Mouse (Mus musculus) myocyte (in vitro differentiated cells): ENCODE data around the gene Ttc7. TPM values are rescaled to one million over a fixed set of nuclear protein-coding genes. Genes with fewer than 3 reads are reported as not detected.

Experiments
- H3K27me3 ChIP-seq: one replicate; pipeline ENCODE4 v1.6.1; 2011; ENCODE audit not compliant: control insufficient read depth, insufficient read depth, insufficient read length
- H3K36me3 ChIP-seq: one replicate; pipeline ENCODE4 v1.6.1; 2011; ENCODE audit not compliant: control insufficient read depth, insufficient read depth
- H3K4me2 ChIP-seq: one replicate; pipeline ENCODE4 v1.6.1; 2011; ENCODE audit warnings: low read depth, control low read depth
- H3K4me3 ChIP-seq: one replicate; pipeline ENCODE4 v1.5.1; 2011; ENCODE audit warnings: mild to moderate bottlenecking, control low read depth, moderate library complexity
- H3K79me2 ChIP-seq: one replicate; pipeline ENCODE4 v1.6.1; 2011; ENCODE audit not compliant: control insufficient read depth, insufficient read depth
- H3ac ChIP-seq: one replicate; pipeline ENCODE4 v1.6.1; 2011; ENCODE audit not compliant: control insufficient read depth, insufficient read length
- CEBPB ChIP-seq: IDR thresholded peaks from 2 replicates; pipeline ENCODE4 v1.6.1; 2011; ENCODE audit warnings: mild to moderate bottlenecking, moderate library complexity; ENCODE audit not compliant: poor library complexity, insufficient read depth, severe bottlenecking
- E2F4 ChIP-seq: IDR thresholded peaks from one replicate; pipeline ENCODE4 v1.6.1; 2011; ENCODE audit warnings: mild to moderate bottlenecking, control low read depth, moderate library complexity; ENCODE audit not compliant: insufficient read depth
- MAX ChIP-seq: IDR thresholded peaks from one replicate; pipeline ENCODE4 v1.6.1; 2011; ENCODE audit warnings: low read depth, mild to moderate bottlenecking, control low read depth
- MYOD1 ChIP-seq, 3 experiments: IDR thresholded peaks; one replicate each; pipeline ENCODE4 v1.6.1; 2011; ENCODE audit warnings: control low read depth in 2 of 3, low read depth in 2 of 3, mild to moderate bottlenecking in 2 of 3, moderate library complexity in 1 of 3; ENCODE audit not compliant: insufficient read length in 2 of 3, control insufficient read depth in 1 of 3
- MYOG ChIP-seq, 3 experiments: IDR thresholded peaks; one replicate each; pipeline ENCODE4 v1.6.1; 2011; ENCODE audit warnings: control low read depth in 2 of 3, low read depth in 2 of 3, mild to moderate bottlenecking in 2 of 3; ENCODE audit not compliant: insufficient read length in 2 of 3, control insufficient read depth in 1 of 3, insufficient read depth in 1 of 3
- POLR2A ChIP-seq: IDR thresholded peaks from one replicate; pipeline ENCODE4 v1.6.1; 2011; ENCODE audit warnings: low read depth, mild to moderate bottlenecking, control low read depth, moderate library complexity; ENCODE audit not compliant: insufficient read length
- POLR2AphosphoS2 ChIP-seq: IDR thresholded peaks from one replicate; pipeline ENCODE4 v1.6.1; 2011; ENCODE audit warnings: low read depth, control low read depth; ENCODE audit not compliant: insufficient read length
- REST ChIP-seq: IDR thresholded peaks from one replicate; pipeline ENCODE4 v1.6.1; 2011; ENCODE audit warnings: mild to moderate bottlenecking, control low read depth, moderate library complexity; ENCODE audit not compliant: insufficient read depth, insufficient read length
- SRF ChIP-seq: IDR thresholded peaks from one replicate; pipeline ENCODE4 v1.6.1; 2011; ENCODE audit warnings: low read depth; ENCODE audit not compliant: control insufficient read depth, insufficient read length
- TCF12 ChIP-seq: IDR thresholded peaks from one replicate; pipeline ENCODE4 v1.6.1; 2011; ENCODE audit warnings: mild to moderate bottlenecking, control low read depth; ENCODE audit not compliant: poor library complexity, insufficient read depth, severe bottlenecking
- TCF3 ChIP-seq: IDR thresholded peaks from one replicate; pipeline ENCODE4 v1.6.1; 2011; ENCODE audit warnings: low read depth, control low read depth; ENCODE audit not compliant: insufficient read length
- USF1 ChIP-seq: IDR thresholded peaks from one replicate; pipeline ENCODE4 v1.6.1; 2011; ENCODE audit warnings: low read depth, mild to moderate bottlenecking, control low read depth, moderate library complexity
- polyA plus RNA-seq: library from polyadenylated mRNA; unstranded; fragments of >200 nt; fragmentation: generic; extraction: Trizol; gene quantifications from one replicate; pipeline ENCODE4 v1.2.1, GENCODE M21; 2012; ENCODE audit warnings: missing spikeins

Ttc7 gene
- polyA plus RNA-seq, 1 experiment, result 15.2 TPM

DNA sequence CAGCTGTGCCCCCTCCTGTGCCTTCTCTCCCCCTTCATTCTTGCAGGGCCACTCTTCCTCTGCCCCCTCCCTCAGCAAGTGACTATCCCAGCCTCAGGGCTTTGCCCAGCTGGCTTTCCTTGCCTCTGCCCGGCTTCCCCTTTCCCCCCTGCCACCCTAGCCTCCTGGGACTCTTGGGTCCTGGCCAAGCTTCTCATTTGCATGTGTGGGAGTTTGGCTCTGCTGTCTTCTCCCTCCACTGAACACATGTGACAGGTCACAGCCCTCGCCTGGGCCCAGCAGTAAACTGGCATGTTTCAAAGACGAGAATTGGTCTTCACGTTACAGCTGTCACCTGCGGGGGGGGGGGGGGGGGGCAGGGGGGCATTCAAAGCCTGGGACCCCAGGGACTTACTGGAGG is 104.4 kb downstream of the Ttc7 start:
- TF ChIP-seq MYOG (IDR thresholded peaks at IDR 0.05; ENCODE audit: control insufficient read depth in 1 of 3, insufficient read depth in 1 of 3, insufficient read length in 2 of 3, low read depth in 2 of 3) (peak in 1 of 3 experiments; percentile 7), TCF12 (no peak), MYOD1 (IDR thresholded peaks at IDR 0.05; ENCODE audit: control insufficient read depth in 1 of 3, insufficient read length in 2 of 3, low read depth in 2 of 3) (no peak), MAX (no peak)

GRCm38 (mm10) chr17:87391242-87391641 is 108.6 kb downstream of the Ttc7 start:
- no peaks in the 10 kb centered on the region for H3K36me3 ChIP-seq
- H3K4me2 ChIP-seq, result no peak overlapping the region
- no peak overlapping the region for H3K4me3 ChIP-seq
- no peak for TF ChIP-seq REST
- no peak for TF ChIP-seq TCF3
- TF ChIP-seq USF1, result no peak
- no peak for TF ChIP-seq MAX
- TF ChIP-seq MYOG (IDR thresholded peaks at IDR 0.05; ENCODE audit: control insufficient read depth in 1 of 3, insufficient read depth in 1 of 3, insufficient read length in 2 of 3, low read depth in 2 of 3), result no peak
- no peak for TF ChIP-seq CEBPB
- TF ChIP-seq SRF, result no peak
- no peak for TF ChIP-seq E2F4
- no peak for TF ChIP-seq MYOD1 (IDR thresholded peaks at IDR 0.05; ENCODE audit: control insufficient read depth in 1 of 3, insufficient read length in 2 of 3, low read depth in 2 of 3)
- TF ChIP-seq TCF12, result no peak
- no peak for TF ChIP-seq POLR2AphosphoS2
- no peak for TF ChIP-seq POLR2A
- H3K27me3 ChIP-seq, result no peaks in the 10 kb centered on the region
- H3K79me2 ChIP-seq, result no peaks in the 10 kb centered on the region
- no peak overlapping the region for H3ac ChIP-seq

More for the DNA sequence above, 104.4 kb downstream of the Ttc7 start:
- Histone ChIP-seq H3K4me2 (no peak overlapping the region), H3K79me2 (no peaks in the 10 kb centered on the region), H3K27me3 (no peaks in the 10 kb centered on the region), H3K36me3 (no peaks in the 10 kb centered on the region), H3ac (no peak overlapping the region), H3K4me3 (no peak overlapping the region)

- TF ChIP-seq SRF (no peak), CEBPB (no peak), TCF3 (no peak), POLR2AphosphoS2 (no peak), MYOG (IDR thresholded peaks at IDR 0.05; ENCODE audit: control insufficient read depth in 1 of 3, insufficient read depth in 1 of 3, insufficient read length in 2 of 3, low read depth in 2 of 3) (peak in 1 of 3 experiments; percentile 28), MYOD1 (IDR thresholded peaks at IDR 0.05; ENCODE audit: control insufficient read depth in 1 of 3, insufficient read length in 2 of 3, low read depth in 2 of 3) (no peak)
- H3K79me2 ChIP-seq, result no peaks in the 10 kb centered on the region
- H3K36me3 ChIP-seq, result no peaks in the 10 kb centered on the region
- H3K4me2 ChIP-seq, result no peak overlapping the region
- no peak overlapping the region for H3K4me3 ChIP-seq
- no peak overlapping the region for H3ac ChIP-seq
- no peaks in the 10 kb centered on the region for H3K27me3 ChIP-seq
Measured at GRCm38 (mm10) chr17:87397088-87397487, 114.4 kb downstream of the Ttc7 start.

GRCm38 (mm10) chr17:87402444-87402843 is 119.8 kb downstream of the Ttc7 start:
- no peak overlapping the region for H3ac ChIP-seq
- no peak overlapping the region for H3K4me3 ChIP-seq
- H3K79me2 ChIP-seq, result no peaks in the 10 kb centered on the region
- no peaks in the 10 kb centered on the region for H3K27me3 ChIP-seq
- no peaks in the 10 kb centered on the region for H3K36me3 ChIP-seq
- H3K4me2 ChIP-seq, result no peak overlapping the region
- TF ChIP-seq TCF12 (no peak), TCF3 (no peak), MYOD1 (IDR thresholded peaks at IDR 0.05; ENCODE audit: control insufficient read depth in 1 of 3, insufficient read length in 2 of 3, low read depth in 2 of 3) (no peak), POLR2A (no peak), USF1 (no peak), E2F4 (no peak), CEBPB (no peak), MYOG (IDR thresholded peaks at IDR 0.05; ENCODE audit: control insufficient read depth in 1 of 3, insufficient read depth in 1 of 3, insufficient read length in 2 of 3, low read depth in 2 of 3) (no peak), REST (no peak), SRF (no peak), POLR2AphosphoS2 (no peak), MAX (no peak)

DNA sequence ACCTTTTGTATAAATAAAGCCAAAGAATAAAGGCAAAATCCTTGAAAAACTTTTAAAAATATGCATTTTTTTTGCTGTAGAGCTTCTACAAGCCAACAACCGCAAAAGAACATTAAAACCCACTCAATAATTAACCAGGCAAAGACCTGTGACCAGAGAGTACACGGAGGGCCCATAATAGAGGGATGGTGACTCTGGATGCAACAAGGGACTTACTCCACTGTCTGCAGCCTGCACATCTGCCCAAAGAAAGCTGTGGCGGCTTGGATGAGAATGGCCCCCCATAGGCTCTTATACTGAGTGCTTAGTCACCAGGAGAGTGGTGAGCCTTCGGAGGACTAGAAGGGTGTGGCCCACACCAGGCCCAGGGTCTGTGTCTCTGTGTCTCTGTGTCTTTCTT is 120.8 kb downstream of the Ttc7 start:
- Histone ChIP-seq H3K36me3 (no peaks in the 10 kb centered on the region), H3K4me2 (no peak overlapping the region), H3K79me2 (no peaks in the 10 kb centered on the region), H3K4me3 (no peak overlapping the region), H3K27me3 (no peaks in the 10 kb centered on the region), H3ac (no peak overlapping the region)
- TF ChIP-seq SRF (no peak), MAX (no peak), POLR2A (no peak), MYOD1 (IDR thresholded peaks at IDR 0.05; ENCODE audit: control insufficient read depth in 1 of 3, insufficient read length in 2 of 3, low read depth in 2 of 3) (no peak), CEBPB (no peak), TCF12 (no peak), POLR2AphosphoS2 (no peak), TCF3 (no peak), MYOG (IDR thresholded peaks at IDR 0.05; ENCODE audit: control insufficient read depth in 1 of 3, insufficient read depth in 1 of 3, insufficient read length in 2 of 3, low read depth in 2 of 3) (no peak), USF1 (no peak), REST (no peak), E2F4 (no peak)
